Mouse (Mus musculus) heart, embryonic 15.5 days (tissue): ENCODE results near the gene Bcas1. TPM values are rescaled to one million over a fixed set of nuclear protein-coding genes. Genes with fewer than 3 reads are reported as not detected.

Experiments used
- ATAC-seq: fragments of 200-750 bp; cut with Nextera tagmentation; replicated peaks from 2 replicates; pipeline ENCODE4 v1.8.0; 2017; ENCODE audit warnings: low read depth, moderate TSS enrichment; ENCODE audit not compliant: insufficient number of reproducible peaks, insufficient read depth, low FRiP score
- H3K27ac ChIP-seq: fragments of 300-500 bp; sonication (generic); 2 replicates; pipeline ENCODE4 v1.5.1; 2015; ENCODE audit warnings: mild to moderate bottlenecking, inconsistent platforms
- H3K27me3 ChIP-seq: fragments of 300-500 bp; sonication (generic); 2 replicates; pipeline ENCODE4 v1.6.1; 2015; ENCODE audit warnings: inconsistent platforms
- H3K36me3 ChIP-seq: fragments of 300-500 bp; sonication (generic); 2 replicates; pipeline ENCODE4 v1.6.1; 2015; ENCODE audit warnings: mild to moderate bottlenecking, inconsistent platforms
- H3K4me1 ChIP-seq: fragments of 300-500 bp; sonication (generic); replicated peaks from 2 replicates; pipeline ENCODE4 v1.6.1; 2015; ENCODE audit warnings: inconsistent platforms
- H3K4me2 ChIP-seq: fragments of 300-500 bp; sonication (generic); 2 replicates; pipeline ENCODE4 v1.6.1; 2015; ENCODE audit warnings: inconsistent platforms, mild to moderate bottlenecking, moderate library complexity
- H3K4me3 ChIP-seq: fragments of 300-500 bp; sonication (generic); 2 replicates; pipeline ENCODE4 v1.5.1; 2015; ENCODE audit warnings: mild to moderate bottlenecking, inconsistent platforms
- H3K9ac ChIP-seq: fragments of 300-500 bp; sonication (generic); 2 replicates; pipeline ENCODE4 v1.6.1; 2015; ENCODE audit warnings: mild to moderate bottlenecking, inconsistent platforms
- H3K9me3 ChIP-seq: fragments of 300-500 bp; sonication (generic); replicated peaks from 2 replicates; pipeline ENCODE4 v1.6.1; 2016; ENCODE audit warnings: inconsistent platforms
- WGBS: fragments of 180-500 bp; shearing (Covaris S2); methylation state at CpG from one replicate; pipeline ENCODE4 v1.1.7; 2015; ENCODE audit warnings: mixed read lengths; 5-methylcytosine and 5-hydroxymethylcytosine counted together
- polyA plus RNA-seq: library from polyadenylated mRNA; unstranded; fragments of >200 nt; fragmentation: Nextera tagmentation; extraction: Ambion mirVana; gene quantifications from 2 replicates; pipeline ENCODE4 v1.2.1, GENCODE M21; 2015

Gene Bcas1
- polyA plus RNA-seq, 1 experiment from 2014 or later, result 0.82 TPM

- no peak for ATAC-seq
- Histone ChIP-seq H3K36me3 (no peaks in the 10 kb centered on the region), H3K4me2 (no peak overlapping the region), H3K9me3 (no peaks in the 10 kb centered on the region), H3K4me3 (no peak overlapping the region), H3K27ac (no peak overlapping the region), H3K9ac (no peak overlapping the region), H3K27me3 (no peaks in the 10 kb centered on the region), H3K4me1 (peaks cover 9% of the 10 kb centered on the region)
- WGBS, result 55% methylated on average over 9 of the region's 9 CpGs
Observed at GRCm38 (mm10) chr2:170308966-170309365, 118.7 kb downstream of the Bcas1 start.

GRCm38 (mm10) chr2:170308033-170308820 is 119.4 kb downstream of the Bcas1 start:
- Histone ChIP-seq H3K9me3 (no peaks in the 10 kb centered on the region), H3K36me3 (no peaks in the 10 kb centered on the region), H3K27ac (peak overlapping the region; percentile 26; the same call in 1 of the 2 replicates), H3K4me3 (no peak overlapping the region), H3K4me2 (no peak overlapping the region), H3K27me3 (no peaks in the 10 kb centered on the region), H3K4me1 (peaks cover 9% of the 10 kb centered on the region), H3K9ac (no peak overlapping the region)
- 51% methylated on average over 10 of the region's 10 CpGs for WGBS
- no peak for ATAC-seq

GRCm38 (mm10) chr2:170307589-170308021 is 120.0 kb downstream of the Bcas1 start:
- Histone ChIP-seq H3K4me2 (no peak overlapping the region), H3K9me3 (no peaks in the 10 kb centered on the region), H3K4me3 (no peak overlapping the region), H3K36me3 (no peaks in the 10 kb centered on the region), H3K9ac (no peak overlapping the region), H3K4me1 (peaks cover 9% of the 10 kb centered on the region), H3K27ac (peak overlapping the region; percentile 26; the same call in 1 of the 2 replicates), H3K27me3 (no peaks in the 10 kb centered on the region)
- WGBS, result 56% methylated on average over 7 of the region's 7 CpGs
- no peak for ATAC-seq

GRCm38 (mm10) chr2:170306637-170307320 is 120.9 kb downstream of the Bcas1 start:
- no peaks in the 10 kb centered on the region for H3K27me3 ChIP-seq
- ATAC-seq, result no peak
- H3K9ac ChIP-seq, result no peak overlapping the region
- no peaks in the 10 kb centered on the region for H3K36me3 ChIP-seq
- no peak overlapping the region for H3K4me2 ChIP-seq
- no peak overlapping the region for H3K4me3 ChIP-seq
- no peaks in the 10 kb centered on the region for H3K9me3 ChIP-seq
- H3K27ac ChIP-seq, result 0 out of 2 replicates have a peak overlapping the region, but pooled peaks have one; percentile 26
- peaks cover 9% of the 10 kb centered on the region for H3K4me1 ChIP-seq
- 57% methylated on average over 9 of the region's 9 CpGs for WGBS

GRCm38 (mm10) chr2:170304766-170305165 is 122.9 kb downstream of the Bcas1 start:
- no peak overlapping the region for H3K27ac ChIP-seq
- H3K36me3 ChIP-seq, result no peaks in the 10 kb centered on the region
- H3K9ac ChIP-seq, result no peak overlapping the region
- no peak overlapping the region for H3K4me2 ChIP-seq
- H3K27me3 ChIP-seq, result no peaks in the 10 kb centered on the region
- ATAC-seq, result no peak
- 71% methylated on average over 12 of the region's 12 CpGs for WGBS
- no peak overlapping the region for H3K4me3 ChIP-seq
- no peaks in the 10 kb centered on the region for H3K9me3 ChIP-seq
- peaks cover 6% of the 10 kb centered on the region for H3K4me1 ChIP-seq

GRCm38 (mm10) chr2:170303595-170303994 is 124.0 kb downstream of the Bcas1 start:
- no peak for ATAC-seq
- H3K4me1 ChIP-seq, result peaks cover 6% of the 10 kb centered on the region

GRCm38 (mm10) chr2:170302825-170303224 is 124.8 kb downstream of the Bcas1 start:
- Histone ChIP-seq H3K36me3 (no peaks in the 10 kb centered on the region), H3K9ac (no peak overlapping the region), H3K27ac (no peak overlapping the region), H3K4me2 (no peak overlapping the region), H3K4me3 (no peak overlapping the region), H3K9me3 (no peaks in the 10 kb centered on the region), H3K4me1 (peaks cover 6% of the 10 kb centered on the region), H3K27me3 (no peaks in the 10 kb centered on the region)
- ATAC-seq, result no peak
- 78% methylated on average over 8 of the region's 8 CpGs for WGBS

More at GRCm38 (mm10) chr2:170303595-170303994, 124.0 kb downstream of the Bcas1 start:
- no peaks in the 10 kb centered on the region for H3K27me3 ChIP-seq
- WGBS, result 75% methylated on average over 7 of the region's 7 CpGs
- H3K9ac ChIP-seq, result no peak overlapping the region
- H3K27ac ChIP-seq, result no peak overlapping the region
- no peak overlapping the region for H3K4me2 ChIP-seq
- H3K4me3 ChIP-seq, result no peak overlapping the region
- no peaks in the 10 kb centered on the region for H3K36me3 ChIP-seq
- H3K9me3 ChIP-seq, result no peaks in the 10 kb centered on the region

Other genes starting within 250 kb of the Bcas1 start
- gene Pfdn4, start 68.6 kb upstream of the Bcas1 start, polyA plus RNA-seq, result 38.9 and 50.7 TPM in 2 replicates
- gene Cyp24a1, start 69.3 kb upstream of the Bcas1 start, polyA plus RNA-seq, result not detected in 2 replicates
- not detected in 2 replicates for gene 4930470P17Rik, start 174.2 kb upstream of the Bcas1 start, polyA plus RNA-seq